ENCODE assay signal across 27 mouse cellular contexts in genomic region chr2:155505811-155506210, GRCm38 (mm10). TPM values are rescaled to one million over a fixed set of nuclear protein-coding genes. Genes with fewer than 3 reads are reported as not detected.
A peak's percentile ranks its signal among the peaks of the same experiment; 100 is the strongest.
DNase-seq lines count a peak whose midpoint lies in the region; ATAC-seq and TF ChIP-seq lines count a peak whose summit lies in the region.
"Had no signal": no experiment of that assay in that cellular context is flagged by ENCODE, and none has a peak within 500 bp of the region (broad histone marks: within the 10 kb centered on the region; RNA-seq: fewer than 3 reads in every experiment).

No protein-coding gene starts in this region.

- no peaks in the 10 kb centered on the region for H3K27me3 ChIP-seq in heart, adult 2 months (ENCODE audit: control insufficient read depth, insufficient read depth, low read length)
- no peaks in the 10 kb centered on the region for H3K27me3 ChIP-seq in lung, embryonic 16.5 days (ENCODE audit: control insufficient read depth, insufficient read depth, low read depth, low read length)
- H3K27me3 ChIP-seq in stomach, postnatal 0 days (ENCODE audit: control insufficient read depth, insufficient read depth, low read length) = no peaks in the 10 kb centered on the region
- H3K27me3 ChIP-seq: CH12.LX; embryonic facial prominence, embryonic 12.5 days; embryonic facial prominence, embryonic 15.5 days; forebrain, embryonic 12.5 days had no signal

- DNase-seq in heart, adult 11 months = peak; percentile 80
- no peak for DNase-seq in heart, adult 2 months
- DNase-seq in lung, postnatal 10 days = no peak
- peak; percentile 9 for DNase-seq in stomach, postnatal 0 days (ENCODE audit: low spot score)
- DNase-seq in gastrocnemius, adult 8-10 months (ENCODE audit: low spot score in 2 of 2) = no peak
- DNase-seq: adrenal gland, postnatal 10 days; adrenal gland, postnatal 36 days; B cell, adult 2 months; cerebellum, adult 11 months; cerebellum, adult 2 months; cerebellum, adult 9-11 months; cerebellum, postnatal 25 days; gastrocnemius, postnatal 14 days; kidney, adult 18-20 months had no signal

- H3K36me3 ChIP-seq in heart, adult 2 months (ENCODE audit: control insufficient read depth, insufficient read depth, low read length) = no peaks in the 10 kb centered on the region
- no peaks in the 10 kb centered on the region for H3K36me3 ChIP-seq in lung, embryonic 16.5 days (ENCODE audit: control insufficient read depth, insufficient read depth, low read length)
- no peaks in the 10 kb centered on the region for H3K36me3 ChIP-seq in stomach, postnatal 0 days (ENCODE audit: control insufficient read depth, insufficient read depth, low read length)
- H3K36me3 ChIP-seq: embryonic facial prominence, embryonic 12.5 days; embryonic facial prominence, embryonic 15.5 days had no signal

- H3K27ac ChIP-seq in heart, adult 2 months = no peak overlapping the region
- H3K27ac ChIP-seq in lung, embryonic 16.5 days (ENCODE audit: low read length) = no peak overlapping the region
- no peak overlapping the region for H3K27ac ChIP-seq in stomach, postnatal 0 days (replicated peaks)
- H3K27ac ChIP-seq: embryonic facial prominence, embryonic 12.5 days; embryonic facial prominence, embryonic 15.5 days; forebrain, embryonic 12.5 days; hindbrain, embryonic 14.5 days; hindbrain, postnatal 0 days had no signal

- H3K4me3 ChIP-seq in heart, adult 2 months = no peak overlapping the region
- no peak overlapping the region for H3K4me3 ChIP-seq in lung, embryonic 16.5 days (ENCODE audit: low read length)
- H3K4me3 ChIP-seq in stomach, postnatal 0 days (ENCODE audit: low read depth, low read length) = no peak overlapping the region
- H3K4me3 ChIP-seq: embryonic facial prominence, embryonic 12.5 days; embryonic facial prominence, embryonic 15.5 days; forebrain, embryonic 12.5 days had no signal

- WGBS in heart, adult 2 months = 90% methylated on average over 9 of the region's 9 CpGs
- 84% methylated on average over 9 of the region's 9 CpGs for WGBS in lung, embryonic 16.5 days
- WGBS in stomach, postnatal 0 days = 88% methylated on average over 8 of the region's 9 CpGs

- TF ChIP-seq POLR2A in heart, adult 2 months (IDR thresholded peaks at IDR 0.05; ENCODE audit: insufficient read depth, low read depth, low read length) = no peak

- no peak for TF ChIP-seq EP300 in heart, adult 2 months (IDR thresholded peaks at IDR 0.05; ENCODE audit: insufficient read depth, low read depth, low read length)
- no peak for TF ChIP-seq EP300 in stomach, postnatal 0 days (optimal IDR thresholded peaks at IDR 0.05)

- no peaks in the 10 kb centered on the region for H3K79me2 ChIP-seq in heart, adult 2 months (replicated peaks; ENCODE audit: control insufficient read depth, insufficient read depth, low read length)

- intact Hi-C loops in heart, adult 2 months (cut with DNase I) = no loop called here

- no peak overlapping the region for H3K9ac ChIP-seq in heart, adult 2 months (ENCODE audit: low read depth, low read length)
- no peak overlapping the region for H3K9ac ChIP-seq in lung, embryonic 16.5 days (ENCODE audit: low read length)
- no peak overlapping the region for H3K9ac ChIP-seq in stomach, postnatal 0 days (ENCODE audit: low read length)
- H3K9ac ChIP-seq: embryonic facial prominence, embryonic 12.5 days; embryonic facial prominence, embryonic 15.5 days; forebrain, embryonic 12.5 days; hindbrain, embryonic 14.5 days had no signal

- H3K4me2 ChIP-seq in lung, embryonic 16.5 days (ENCODE audit: low read depth, low read length) = no peak overlapping the region
- no peak overlapping the region for H3K4me2 ChIP-seq in stomach, postnatal 0 days (replicated peaks; ENCODE audit: low read depth)
- H3K4me2 ChIP-seq: embryonic facial prominence, embryonic 12.5 days; embryonic facial prominence, embryonic 15.5 days; forebrain, embryonic 12.5 days; heart, embryonic 11.5 days; hindbrain, embryonic 14.5 days had no signal

- TF ChIP-seq CTCF in heart, adult 2 months (IDR thresholded peaks at IDR 0.05) = no peak
- no peak for TF ChIP-seq CTCF in stomach, postnatal 0 days (IDR thresholded peaks at IDR 0.05; ENCODE audit: low read depth)

- ATAC-seq in lung, embryonic 16.5 days (ENCODE audit: low read depth) = peak; percentile 26; the same call in 1 of the 2 replicates
- no peak for ATAC-seq in stomach, postnatal 0 days (ENCODE audit: low FRiP score, low TSS enrichment)
- ATAC-seq: forebrain, embryonic 16.5 days; hindbrain, postnatal 0 days; inflammation-experienced regulatory T-cells, adult 6 months; intestine, embryonic 16.5 days had no signal

- H3K4me1 ChIP-seq in heart, adult 2 months (ENCODE audit: control insufficient read depth, insufficient read depth, low read length) = no peaks in the 10 kb centered on the region
- 0 out of 2 replicates have a peak, but pooled peaks cover 4% of the 10 kb centered on the region for H3K4me1 ChIP-seq in lung, embryonic 16.5 days (replicated peaks; ENCODE audit: control insufficient read depth, insufficient read depth, low read length)
- H3K4me1 ChIP-seq in stomach, postnatal 0 days (replicated peaks; ENCODE audit: control insufficient read depth, insufficient read depth) = no peaks in the 10 kb centered on the region

- H3K9me3 ChIP-seq in lung, embryonic 16.5 days (ENCODE audit: control insufficient read depth, low read length) = no peaks in the 10 kb centered on the region
- H3K9me3 ChIP-seq in stomach, postnatal 0 days (ENCODE audit: control insufficient read depth, low read length) = no peaks in the 10 kb centered on the region
- H3K9me3 ChIP-seq: embryonic facial prominence, embryonic 12.5 days; embryonic facial prominence, embryonic 15.5 days; forebrain, embryonic 12.5 days had no signal

RNA-seq across cellular contexts. Expression of gene Acss2, which starts 11.9 kb away (rescaled TPM):
- 10 to 100 TPM; 31.6 to 33.4 TPM for total RNA-seq in heart, adult 2 months (2021)
- polyA plus RNA-seq in heart, adult 2 months (2012; rRNA removed) = 39.8 and 59.2 TPM in 2 replicates
- 11.0 and 13.6 TPM in 2 replicates for polyA plus RNA-seq in lung, embryonic 16.5 days (2015; fragmentation: Nextera tagmentation; extraction: Ambion mirVana)
- 10.3 and 13.6 TPM in 2 replicates for polyA plus RNA-seq in stomach, postnatal 0 days (2015; fragmentation: Nextera tagmentation; extraction: Ambion mirVana)
- 10 to 100 TPM; 25.7 to 34.5 (median 30.1) TPM for total RNA-seq in gastrocnemius, adult 8-10 months (2022)

RNA-seq across cellular contexts. Expression of gene Ggt7, which starts 12.2 kb away (rescaled TPM):
- under 1 TPM; 0.55 to 0.73 TPM for total RNA-seq in heart, adult 2 months (2021)
- 4.4 and 6.0 TPM in 2 replicates for polyA plus RNA-seq in heart, adult 2 months (2012; rRNA removed)
- polyA plus RNA-seq in lung, embryonic 16.5 days (2015; fragmentation: Nextera tagmentation; extraction: Ambion mirVana) = 3.5 TPM in 2 replicates
- 2.6 and 2.9 TPM in 2 replicates for polyA plus RNA-seq in stomach, postnatal 0 days (2015; fragmentation: Nextera tagmentation; extraction: Ambion mirVana)
- total RNA-seq in gastrocnemius, adult 8-10 months (2022) = 1 to 10 TPM in 2 of 4 experiments, under 1 TPM in 2; 0.75 to 1.4 (median 1.1) TPM
- total RNA-seq: common myeloid progenitor, adult 5-6 weeks; hematopoietic stem cell, adult 5-6 weeks had no signal

RNA-seq across cellular contexts. Expression of gene Ncoa6, which starts 32.1 kb away (rescaled TPM):
- total RNA-seq in heart, adult 2 months (2021) = 10 to 100 TPM; 20.5 to 22.9 TPM
- 17.8 and 25.2 TPM in 2 replicates for polyA plus RNA-seq in heart, adult 2 months (2012; rRNA removed)
- 16.5 and 18.0 TPM in 2 replicates for polyA plus RNA-seq in lung, embryonic 16.5 days (2015; fragmentation: Nextera tagmentation; extraction: Ambion mirVana)
- polyA plus RNA-seq in stomach, postnatal 0 days (2015; fragmentation: Nextera tagmentation; extraction: Ambion mirVana) = 10.6 and 11.3 TPM in 2 replicates
- total RNA-seq in gastrocnemius, adult 8-10 months (2022) = 10 to 100 TPM; 11.4 to 13.3 (median 12.8) TPM

Comparison
In these comparisons a context has a peak if more than half of its experiments do, and no peak if none do; other contexts are left out.
1. DNase-seq: peak in heart, adult 11 months (single experiment) and stomach, postnatal 0 days (single experiment); none in heart, adult 2 months (0 of 2), lung, postnatal 10 days (single experiment) and gastrocnemius, adult 8-10 months (0 of 2).